Comparison of ENCODE assay signal across 12 mouse cellular contexts in the genomic region with DNA sequence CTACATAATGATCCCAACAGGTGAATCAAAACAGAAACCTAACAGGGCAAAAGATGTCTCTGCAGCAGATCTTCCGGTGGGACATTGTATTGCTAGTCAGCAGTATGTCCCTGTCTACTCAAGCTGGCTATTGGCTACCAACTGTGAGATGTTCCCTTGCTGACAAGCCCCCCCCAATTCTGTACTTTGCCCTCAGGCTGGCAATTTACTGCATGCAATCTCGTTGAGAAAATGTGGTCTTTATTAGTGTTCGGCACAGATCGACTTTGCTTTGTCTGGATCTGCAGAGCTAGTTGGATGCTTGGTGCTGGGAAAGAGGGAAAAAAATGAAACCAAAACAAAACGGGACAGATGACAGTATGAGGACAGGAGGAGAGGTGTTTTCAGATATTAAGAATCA.
DNase-seq lines count a peak whose midpoint lies in the region; ATAC-seq and TF ChIP-seq lines count a peak whose summit lies in the region.
"Had no signal": no experiment of that assay in that cellular context is flagged by ENCODE, and none has a peak within 500 bp of the region (broad histone marks: within the 10 kb centered on the region; RNA-seq: fewer than 3 reads in every experiment).

No protein-coding gene starts in this region.

- H3K9me3 ChIP-seq in heart, embryonic 13.5 days = no peaks in the 10 kb centered on the region
- H3K9me3 ChIP-seq in limb, embryonic 12.5 days = no peaks in the 10 kb centered on the region

- no peak overlapping the region for H3K4me3 ChIP-seq in heart, embryonic 13.5 days
- no peak overlapping the region for H3K4me3 ChIP-seq in cortical plate, adult 2 months (ENCODE audit: insufficient read depth, low read length)
- no peak overlapping the region for H3K4me3 ChIP-seq in limb, embryonic 12.5 days (replicated peaks)
- H3K4me3 ChIP-seq: gastrocnemius, adult 2 months; heart, adult 2 months had no signal

- intact Hi-C loops in heart, postnatal 10 days (cut with DNase I) = no loop called here

- TF ChIP-seq CTCF in cortical plate, adult 2 months (IDR thresholded peaks at IDR 0.05; ENCODE audit: extremely low read depth, insufficient read depth, low read length) = no peak

- no peaks in the 10 kb centered on the region for H3K36me3 ChIP-seq in heart, embryonic 13.5 days
- no peaks in the 10 kb centered on the region for H3K36me3 ChIP-seq in limb, embryonic 12.5 days
- H3K36me3 ChIP-seq: G1E had no signal

- H3K4me2 ChIP-seq in heart, embryonic 13.5 days = peak overlapping the region; percentile 28
- H3K4me2 ChIP-seq in limb, embryonic 12.5 days = peak overlapping the region; percentile 31

- no peak overlapping the region for H3K27ac ChIP-seq in heart, embryonic 13.5 days (replicated peaks)
- peak overlapping the region; percentile 82; the same call in 1 of the 2 replicates for H3K27ac ChIP-seq in cortical plate, adult 2 months (ENCODE audit: insufficient read depth, low read length)
- H3K27ac ChIP-seq in limb, embryonic 12.5 days = no peak overlapping the region
- H3K27ac ChIP-seq: gastrocnemius, adult 2 months; heart, adult 2 months; kidney, postnatal 0 days had no signal

- H3K27me3 ChIP-seq in heart, embryonic 13.5 days (replicated peaks) = 0 out of 2 replicates have a peak, but pooled peaks cover 5% of the 10 kb centered on the region
- H3K27me3 ChIP-seq in limb, embryonic 12.5 days = no peaks in the 10 kb centered on the region

- H3K9ac ChIP-seq in heart, embryonic 13.5 days = no peak overlapping the region
- H3K9ac ChIP-seq in limb, embryonic 12.5 days (replicated peaks) = no peak overlapping the region

- H3K4me1 ChIP-seq in heart, embryonic 13.5 days = peaks cover 18% of the 10 kb centered on the region
- H3K4me1 ChIP-seq in cortical plate, adult 2 months (ENCODE audit: control insufficient read depth, insufficient read depth, low read length) = peaks cover 14% of the 10 kb centered on the region
- H3K4me1 ChIP-seq in limb, embryonic 12.5 days (replicated peaks) = peaks cover 36% of the 10 kb centered on the region

- no peak for DNase-seq in heart, postnatal 10 days
- DNase-seq in forelimb bud, embryonic 11.5 days (ENCODE audit: low read depth, low spot score) = peak; percentile 34
- DNase-seq in spleen, adult 18-20 months = no peak
- DNase-seq in adrenal gland, adult 8-10 months = no peak
- DNase-seq: cerebellum, adult 9-10 months; gastrocnemius, adult 2 months; heart, adult 2 months had no signal

- no peak for ATAC-seq in heart, embryonic 13.5 days (ENCODE audit: extremely low read depth, insufficient number of reproducible peaks, low FRiP score, low TSS enrichment)
- ATAC-seq in limb, embryonic 12.5 days (ENCODE audit: insufficient number of reproducible peaks, insufficient read depth, low FRiP score, low TSS enrichment, low read depth) = no peak

- TF ChIP-seq POLR2A in cortical plate, adult 2 months (IDR thresholded peaks at IDR 0.05; ENCODE audit: extremely low read depth, insufficient read depth, low read length) = no peak

- WGBS in heart, embryonic 13.5 days = 48% methylated on average over 5 of the region's 5 CpGs
- 19% methylated on average over 5 of the region's 5 CpGs for WGBS in limb, embryonic 12.5 days
